8 mouse cellular contexts compared by ENCODE assay signal in genomic region chr7:29319337-29320307, GRCm38 (mm10). TPM values are rescaled to one million over a fixed set of nuclear protein-coding genes. Genes with fewer than 3 reads are reported as not detected.
DNase-seq lines count a peak whose midpoint lies in the region; ATAC-seq and TF ChIP-seq lines count a peak whose summit lies in the region.

No protein-coding gene starts in this region.

- intact Hi-C loops in left cerebral cortex, adult 2 months (cut with DNase I), result no loop called here
- intact Hi-C loops in left cerebral cortex, postnatal 10 days (cut with DNase I), result no loop called here

- no peak for DNase-seq in left cerebral cortex, adult 2 months (ENCODE audit: extremely low spot score in 1 of 2, low spot score in 2 of 2)
- no peak for DNase-seq in left cerebral cortex, postnatal 10 days (ENCODE audit: extremely low spot score in 1 of 2, low spot score in 2 of 2)
- DNase-seq in embryonic facial prominence, embryonic 11.5 days (ENCODE audit: low spot score), result peak; percentile 74
- DNase-seq in cerebellum, postnatal 25 days, result no peak
- no peak for DNase-seq in spleen, postnatal 36 days (ENCODE audit: low spot score in 2 of 2)
- no peak for DNase-seq in ovary, postnatal 14 days (ENCODE audit: low spot score)

- H3K9ac ChIP-seq in embryonic facial prominence, embryonic 11.5 days (replicated peaks; ENCODE audit: low read length), result peak overlapping the region; percentile 53
- peak overlapping the region; percentile 13; the same call in 1 of the 2 replicates for H3K9ac ChIP-seq in limb, embryonic 12.5 days (replicated peaks)
- H3K9ac ChIP-seq in stomach, embryonic 15.5 days, result no peak overlapping the region

- H3K4me3 ChIP-seq in left cerebral cortex, adult 2 months, result no peak overlapping the region
- H3K4me3 ChIP-seq in embryonic facial prominence, embryonic 11.5 days (ENCODE audit: low read depth, low read length), result peak overlapping the region; percentile 12; the same call in 1 of the 2 replicates
- peak overlapping the region; percentile 30 for H3K4me3 ChIP-seq in limb, embryonic 12.5 days (replicated peaks)
- H3K4me3 ChIP-seq in stomach, embryonic 15.5 days (replicated peaks), result peak overlapping the region; percentile 27

- H3K36me3 ChIP-seq in embryonic facial prominence, embryonic 11.5 days (replicated peaks; ENCODE audit: control insufficient read depth, insufficient read depth, low read depth, low read length), result no peaks in the 10 kb centered on the region
- peaks cover 20% of the 10 kb centered on the region for H3K36me3 ChIP-seq in limb, embryonic 12.5 days
- peaks cover 10% of the 10 kb centered on the region; the same call in 1 of the 2 replicates for H3K36me3 ChIP-seq in stomach, embryonic 15.5 days

- peak; percentile 20 for TF ChIP-seq CTCF in left cerebral cortex, adult 2 months (IDR thresholded peaks at IDR 0.05)

- WGBS in embryonic facial prominence, embryonic 11.5 days, result 9% methylated on average over 19 of the region's 19 CpGs
- 7% methylated on average over 19 of the region's 19 CpGs for WGBS in limb, embryonic 12.5 days
- 17% methylated on average over 19 of the region's 19 CpGs for WGBS in stomach, embryonic 15.5 days

- no peak for ATAC-seq in embryonic facial prominence, embryonic 11.5 days (replicated peaks; ENCODE audit: insufficient number of reproducible peaks, low FRiP score, low TSS enrichment, low read depth)
- no peak for ATAC-seq in limb, embryonic 12.5 days (ENCODE audit: insufficient number of reproducible peaks, insufficient read depth, low FRiP score, low TSS enrichment, low read depth)
- no peak for ATAC-seq in stomach, embryonic 15.5 days (ENCODE audit: insufficient read depth, low FRiP score, low read depth)

- no peaks in the 10 kb centered on the region for H3K27me3 ChIP-seq in embryonic facial prominence, embryonic 11.5 days (ENCODE audit: control insufficient read depth, insufficient read depth, low read length)
- H3K27me3 ChIP-seq in limb, embryonic 12.5 days, result no peaks in the 10 kb centered on the region
- H3K27me3 ChIP-seq in stomach, embryonic 15.5 days (replicated peaks), result no peaks in the 10 kb centered on the region

- H3K9me3 ChIP-seq in embryonic facial prominence, embryonic 11.5 days (replicated peaks; ENCODE audit: control insufficient read depth, low read length), result no peaks in the 10 kb centered on the region
- H3K9me3 ChIP-seq in limb, embryonic 12.5 days, result no peaks in the 10 kb centered on the region
- no peaks in the 10 kb centered on the region for H3K9me3 ChIP-seq in stomach, embryonic 15.5 days

- H3K4me1 ChIP-seq in embryonic facial prominence, embryonic 11.5 days (ENCODE audit: control insufficient read depth, insufficient read depth, low read length), result peaks cover 24% of the 10 kb centered on the region
- H3K4me1 ChIP-seq in limb, embryonic 12.5 days (replicated peaks), result peaks cover 73% of the 10 kb centered on the region
- peaks cover 47% of the 10 kb centered on the region for H3K4me1 ChIP-seq in stomach, embryonic 15.5 days

- peak overlapping the region; percentile 43 for H3K4me2 ChIP-seq in embryonic facial prominence, embryonic 11.5 days (ENCODE audit: low read depth, low read length)
- peak overlapping the region; percentile 58 for H3K4me2 ChIP-seq in limb, embryonic 12.5 days
- H3K4me2 ChIP-seq in stomach, embryonic 15.5 days, result peak overlapping the region; percentile 44

- H3K27ac ChIP-seq in left cerebral cortex, adult 2 months, result peak overlapping the region; percentile 95
- H3K27ac ChIP-seq in embryonic facial prominence, embryonic 11.5 days (replicated peaks; ENCODE audit: low read depth, low read length), result peak overlapping the region; percentile 72
- H3K27ac ChIP-seq in limb, embryonic 12.5 days, result peak overlapping the region; percentile 97
- H3K27ac ChIP-seq in stomach, embryonic 15.5 days, result peak overlapping the region; percentile 82

RNA-seq across cellular contexts. Expression of gene Dpf1, which starts 15.9 kb away (rescaled TPM):
- 100 to 1,000 TPM; 114 to 128 TPM for total RNA-seq in left cerebral cortex, adult 2 months (2021)
- total RNA-seq in left cerebral cortex, postnatal 10 days (2021), result 100 to 1,000 TPM; 127 to 141 TPM
- polyA plus RNA-seq in embryonic facial prominence, embryonic 11.5 days (2014; fragmentation: Nextera tagmentation; extraction: Ambion mirVana), result 19.8 and 27.9 TPM in 2 replicates
- 22.4 and 23.7 TPM in 2 replicates for polyA plus RNA-seq in limb, embryonic 12.5 days (2016; fragmentation: Nextera tagmentation; extraction: Ambion mirVana)
- polyA plus RNA-seq in stomach, embryonic 15.5 days (2015; fragmentation: Nextera tagmentation; extraction: Ambion mirVana), result 7.6 and 8.2 TPM in 2 replicates

RNA-seq across cellular contexts. Expression of gene Ppp1r14a, which starts 30.5 kb away (rescaled TPM):
- total RNA-seq in left cerebral cortex, adult 2 months (2021), result 10 to 100 TPM; 15.1 to 18.2 TPM
- total RNA-seq in left cerebral cortex, postnatal 10 days (2021), result 1 to 10 TPM; 2.4 to 3.3 TPM
- polyA plus RNA-seq in embryonic facial prominence, embryonic 11.5 days (2014; fragmentation: Nextera tagmentation; extraction: Ambion mirVana), result 18.0 and 21.0 TPM in 2 replicates
- 7.6 and 8.0 TPM in 2 replicates for polyA plus RNA-seq in limb, embryonic 12.5 days (2016; fragmentation: Nextera tagmentation; extraction: Ambion mirVana)
- 42.7 and 56.7 TPM in 2 replicates for polyA plus RNA-seq in stomach, embryonic 15.5 days (2015; fragmentation: Nextera tagmentation; extraction: Ambion mirVana)

RNA-seq across cellular contexts. Expression of gene Spint2, which starts 37.9 kb away (rescaled TPM):
- 10 to 100 TPM; 26.4 to 27.8 TPM for total RNA-seq in left cerebral cortex, adult 2 months (2021)
- total RNA-seq in left cerebral cortex, postnatal 10 days (2021), result 10 to 100 TPM; 20.5 to 21.3 TPM
- 71.4 and 84.5 TPM in 2 replicates for polyA plus RNA-seq in embryonic facial prominence, embryonic 11.5 days (2014; fragmentation: Nextera tagmentation; extraction: Ambion mirVana)
- polyA plus RNA-seq in limb, embryonic 12.5 days (2016; fragmentation: Nextera tagmentation; extraction: Ambion mirVana), result 106 and 107 TPM in 2 replicates
- polyA plus RNA-seq in stomach, embryonic 15.5 days (2015; fragmentation: Nextera tagmentation; extraction: Ambion mirVana), result 525 and 574 TPM in 2 replicates
